Mouse (Mus musculus) cerebral cortex, adult 2 months (tissue): ENCODE results near the gene Slc22a17.

ENCODE experiments used
- WGBS: fragments of 180-500 bp; shearing (Covaris S2); methylation state at CpG from one replicate; pipeline ENCODE4 v1.1.7; 2018; 5-methylcytosine and 5-hydroxymethylcytosine counted together

The Slc22a17 gene

GRCm38 (mm10) chr14:54900383-54900782 is 12.5 kb downstream of the Slc22a17 start:
- WGBS = under 1% methylated on average over 3 of the region's 3 CpGs

GRCm38 (mm10) chr14:54897445-54897844 is 15.5 kb downstream of the Slc22a17 start:
- WGBS = 46% methylated on average over 2 of the region's 2 CpGs

- under 1% methylated on average over 51 of the region's 54 CpGs for WGBS
These were observed 18.4 kb downstream of the Slc22a17 start for GRCm38 (mm10) chr14:54894296-54895151.

GRCm38 (mm10) chr14:54893651-54894181 is 19.2 kb downstream of the Slc22a17 start:
- WGBS = under 1% methylated on average over 38 of the region's 38 CpGs

- 91% methylated on average over 3 of the region's 3 CpGs for WGBS
These were observed 20.7 kb downstream of the Slc22a17 start, which contains the start of gene Pabpn1 for GRCm38 (mm10) chr14:54892200-54892599. Gene Pabpn1 (plus strand): TSS chr14:54892500.

GRCm38 (mm10) chr14:54885309-54885708 is 27.6 kb downstream of the Slc22a17 start:
- 83% methylated on average over 11 of the region's 11 CpGs for WGBS

- 35% methylated on average over 21 of the region's 21 CpGs for WGBS
These were observed 28.8 kb downstream of the Slc22a17 start for GRCm38 (mm10) chr14:54884022-54884712.

- under 1% methylated on average over 27 of the region's 27 CpGs for WGBS
These were observed 29.5 kb downstream of the Slc22a17 start, which contains the start of the genes Bcl2l2 and Gm20521 for GRCm38 (mm10) chr14:54883154-54884021. Gene Bcl2l2 (plus strand): TSS chr14:54883377. Gene Gm20521 (plus strand): TSS chr14:54883441.

GRCm38 (mm10) chr14:54877048-54877715 is 35.8 kb downstream of the Slc22a17 start, which contains the start of gene Ppp1r3e:
Gene Ppp1r3e (minus strand): TSS chr14:54877550.
- WGBS = under 1% methylated on average over 60 of the region's 61 CpGs

- 1% methylated on average over 72 of the region's 72 CpGs for WGBS
These were observed 36.3 kb downstream of the Slc22a17 start for GRCm38 (mm10) chr14:54876539-54877047.

GRCm38 (mm10) chr14:54875844-54876538 is 36.9 kb downstream of the Slc22a17 start:
- 2% methylated on average over 36 of the region's 36 CpGs for WGBS

- WGBS = 83% methylated on average over 3 of the region's 3 CpGs
These were observed 38.8 kb downstream of the Slc22a17 start for GRCm38 (mm10) chr14:54874165-54874564.

- WGBS = 87% methylated on average over 5 of the region's 5 CpGs
These were observed 42.1 kb downstream of the Slc22a17 start, which contains the start of gene Homez for GRCm38 (mm10) chr14:54870861-54871260. Gene Homez (minus strand): TSS chr14:54870961.

GRCm38 (mm10) chr14:54868026-54868425 is 44.9 kb downstream of the Slc22a17 start:
- WGBS = 81% methylated on average over 4 of the region's 4 CpGs

- 62% methylated on average over 5 of the region's 5 CpGs for WGBS
These were observed 46.0 kb downstream of the Slc22a17 start for GRCm38 (mm10) chr14:54866936-54867335.

- WGBS = 58% methylated on average over 3 of the region's 3 CpGs
These were observed 46.7 kb downstream of the Slc22a17 start for GRCm38 (mm10) chr14:54866268-54866667.

GRCm38 (mm10) chr14:54865626-54866025 is 47.3 kb downstream of the Slc22a17 start:
- WGBS = 79% methylated on average over 5 of the region's 5 CpGs

GRCm38 (mm10) chr14:54864313-54865036 is 48.5 kb downstream of the Slc22a17 start:
- 12% methylated on average over 21 of the region's 21 CpGs for WGBS
